Mouse (Mus musculus) gastrocnemius, postnatal 4 days (tissue): Measurements from ENCODE around the gene Slc38a3. TPM values are rescaled to one million over a fixed set of nuclear protein-coding genes. Genes with fewer than 3 reads are reported as not detected.

ENCODE experiments used
- DNase-seq, 2 experiments: peaks; one replicate each; pipeline ENCODE4 v3.0.0; 2021 to 2022; ENCODE audit warnings: low spot score in 2 of 2, mixed read lengths in 2 of 2
- total RNA-seq, 2 experiments: library from RNA; stranded (reverse); gene quantifications; 2 replicates each; pipeline ENCODE4 v1.2.3; 2021

Gene Slc38a3
- total RNA-seq, 2 experiments from 2014 or later, result 10.6 to 11.3 TPM

GRCm38 (mm10) chr9:107641666-107642065 lies 27.7 kb downstream of the Slc38a3 start:
- no peak for DNase-seq

- no peak for DNase-seq
These were observed 29.0 kb downstream of the Slc38a3 start for GRCm38 (mm10) chr9:107640257-107640772.

DNA sequence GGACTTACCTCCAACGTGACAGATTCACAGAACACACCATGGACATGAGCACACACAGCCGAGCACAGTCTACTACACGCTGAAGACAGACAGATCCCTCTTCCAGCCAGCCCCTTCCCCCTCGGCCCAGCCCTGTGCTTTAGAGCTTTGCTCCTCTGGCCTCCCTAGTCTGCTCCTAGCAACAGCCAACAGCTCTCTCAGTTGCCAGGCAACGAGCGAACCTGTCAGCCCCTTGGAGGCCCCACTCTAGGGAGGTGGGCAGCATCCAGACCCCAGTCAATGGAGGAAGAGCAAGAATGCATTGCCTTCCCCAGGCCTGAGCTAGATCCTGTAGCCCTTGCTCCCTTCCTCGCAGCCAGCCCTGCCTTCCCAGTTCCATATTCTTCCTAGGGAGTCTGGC lies 32.3 kb downstream of the Slc38a3 start:
- DNase-seq, result no peak

- peak; percentile 92 to 96 for DNase-seq
These were observed 33.9 kb downstream of the Slc38a3 start, which contains the start of gene Gnai2 for GRCm38 (mm10) chr9:107635279-107636028. Gnai2 (minus strand) TSS chr9:107635367.

- no peak for DNase-seq
These were observed 34.7 kb downstream of the Slc38a3 start for GRCm38 (mm10) chr9:107634406-107635278.

DNA sequence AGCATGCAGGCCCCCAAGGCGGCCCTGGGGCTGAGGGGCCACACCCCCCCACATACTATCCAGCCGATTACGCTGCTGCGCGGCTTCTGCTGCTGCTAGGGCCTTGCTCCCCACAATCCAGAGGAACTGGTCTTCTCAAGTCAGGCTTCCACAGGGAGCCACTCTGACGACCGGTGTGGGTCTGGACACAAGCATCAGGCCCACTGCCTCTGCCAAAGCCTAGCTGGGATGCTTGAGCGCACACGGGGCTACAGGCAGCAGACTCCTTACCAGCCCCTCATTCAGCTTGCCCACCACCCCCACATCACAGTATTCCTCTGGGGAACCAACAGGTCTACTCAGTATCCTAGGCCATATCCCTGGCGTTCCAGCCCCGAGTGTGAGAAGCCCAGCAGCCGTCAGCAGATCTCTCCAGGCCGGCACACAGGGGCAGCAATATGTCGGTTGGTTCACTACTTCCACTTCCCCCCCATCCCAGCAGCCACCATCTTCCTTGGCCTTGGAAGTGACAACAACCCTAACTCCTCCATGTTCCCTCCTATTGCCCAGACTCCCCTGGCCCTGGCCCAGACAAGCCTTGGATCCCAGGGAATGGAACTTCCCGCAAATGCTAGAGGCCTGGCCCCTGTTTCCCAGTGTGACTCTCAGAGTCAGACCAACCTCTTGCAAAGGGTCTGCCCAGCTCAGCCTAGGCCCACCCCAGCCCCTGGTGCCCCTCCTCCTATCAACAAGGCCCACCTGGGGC lies 35.5 kb downstream of the Slc38a3 start:
- DNase-seq, result peak in 1 of 2 experiments; percentile 64

DNA sequence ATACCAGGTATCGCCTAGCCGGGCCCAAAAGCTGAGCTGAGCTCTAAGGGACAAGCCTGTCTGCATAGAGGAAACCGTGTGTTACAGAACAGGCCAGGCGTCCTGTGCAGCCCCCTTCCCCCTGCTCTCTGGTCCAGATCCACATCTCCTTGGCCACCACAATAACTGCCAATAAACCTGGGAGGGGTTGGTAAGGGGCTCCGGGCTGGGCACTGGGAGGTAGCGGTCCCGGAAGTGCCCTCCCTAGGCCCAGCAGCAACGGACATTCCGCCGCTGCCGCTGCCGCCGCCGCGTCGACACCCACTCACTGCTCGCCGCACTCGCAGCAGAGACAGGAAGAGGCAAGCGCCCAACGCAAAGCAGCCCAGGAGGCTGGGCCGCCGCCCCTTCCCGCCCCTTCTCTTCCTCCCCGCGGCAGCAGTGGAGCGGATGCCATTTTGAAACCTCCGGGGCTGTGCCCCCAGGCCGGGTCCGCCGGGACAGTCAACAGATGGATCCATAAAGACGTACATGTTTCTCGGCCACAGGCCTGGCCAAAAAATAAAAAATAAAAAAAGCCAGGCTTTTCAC lies 36.2 kb downstream of the Slc38a3 start:
- peak; percentile 72 to 86 for DNase-seq

GRCm38 (mm10) chr9:107632478-107632877 lies 36.9 kb downstream of the Slc38a3 start:
- DNase-seq, result peak in 1 of 2 experiments; percentile 58

DNA sequence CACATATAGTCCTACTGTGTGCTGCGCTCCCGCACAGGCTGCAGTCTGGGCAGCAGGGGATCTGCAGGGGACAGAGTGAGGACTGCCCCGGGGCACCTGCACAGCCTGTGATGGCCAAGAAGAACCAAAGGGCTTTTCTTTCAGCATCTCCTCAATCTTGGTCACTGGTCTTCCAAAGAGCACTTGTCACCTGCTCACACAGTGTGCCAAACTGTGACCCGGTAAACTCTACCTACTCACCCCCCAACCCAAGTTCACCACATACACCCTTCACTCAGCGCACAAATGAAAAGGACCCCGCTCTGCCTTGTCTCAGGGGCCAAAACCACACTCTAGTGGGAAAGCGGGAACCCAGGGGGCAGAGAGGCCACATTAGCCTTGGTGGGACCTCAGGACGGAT lies 37.5 kb downstream of the Slc38a3 start:
- no peak for DNase-seq

GRCm38 (mm10) chr9:107631311-107631826 lies 38.0 kb downstream of the Slc38a3 start:
- DNase-seq, result no peak

GRCm38 (mm10) chr9:107630576-107630975 lies 38.8 kb downstream of the Slc38a3 start:
- peak in 1 of 2 experiments; percentile 35 for DNase-seq

- no peak for DNase-seq
These were observed 39.4 kb downstream of the Slc38a3 start for GRCm38 (mm10) chr9:107629901-107630425.

- DNase-seq, result no peak
These were observed 40.0 kb downstream of the Slc38a3 start for GRCm38 (mm10) chr9:107629411-107629730.

GRCm38 (mm10) chr9:107628721-107629410 lies 40.5 kb downstream of the Slc38a3 start:
- no peak for DNase-seq

DNA sequence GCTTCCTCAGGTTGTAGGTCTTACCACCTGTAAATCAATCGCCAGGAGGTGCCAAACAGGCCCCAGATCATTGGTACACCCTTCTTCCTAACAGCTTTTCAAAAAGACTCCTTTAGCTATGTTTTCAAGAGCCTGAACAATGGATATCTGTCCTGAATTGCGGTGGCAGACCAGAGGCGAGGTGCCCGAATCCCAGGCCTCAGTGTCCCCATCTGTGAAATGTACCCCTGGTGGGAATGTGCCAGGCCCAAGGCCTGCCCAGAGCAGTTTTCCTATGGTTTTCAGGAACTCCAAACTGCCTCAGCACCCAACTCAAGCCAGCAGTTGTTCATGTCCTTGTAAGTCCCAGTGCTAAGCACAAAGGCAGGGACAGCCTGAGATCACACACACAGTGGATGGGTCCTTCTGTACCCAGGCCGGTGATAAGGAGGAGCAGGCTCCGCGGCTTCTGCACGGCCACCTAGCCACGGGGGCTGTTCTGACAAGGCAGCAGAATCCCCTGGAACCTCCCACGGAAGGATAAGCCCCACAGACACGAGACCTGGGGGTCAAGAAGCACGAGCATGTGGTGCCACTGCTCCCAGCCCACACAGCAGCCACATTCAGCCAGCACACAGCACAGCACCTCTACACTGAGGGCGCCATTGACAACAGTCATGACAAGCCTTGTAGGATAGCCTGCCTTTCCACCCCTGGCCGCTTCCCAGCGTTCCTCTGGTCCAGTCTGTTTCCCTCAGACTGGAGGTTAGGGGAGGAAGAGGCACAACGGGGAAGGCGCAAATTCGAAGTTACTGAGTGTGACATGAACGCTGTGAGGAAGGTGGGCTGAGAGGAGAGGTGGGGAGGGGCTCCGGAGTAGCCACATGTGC lies 41.7 kb downstream of the Slc38a3 start:
- no peak for DNase-seq

- DNase-seq, result peak; percentile 78 to 90
These were observed 42.5 kb downstream of the Slc38a3 start for GRCm38 (mm10) chr9:107626844-107627277.

- peak in 1 of 2 experiments; percentile 59 for DNase-seq
These were observed 43.0 kb downstream of the Slc38a3 start for GRCm38 (mm10) chr9:107626158-107626843.
